Mouse (Mus musculus) v-Abl transformed pro-B cells (cell line): ENCODE results near the gene Cyp2g1.
"Not testable (repeated sequence)": the region's sequence is repeated elsewhere in the genome, so short reads cannot be mapped to it uniquely, and the experiment has no call there.

Experiments used
- in situ Hi-C, 2 experiments: fragments of 400-800 bp; cut with MboI; formaldehyde crosslinking; loops; one replicate each; pipeline ENCODE4 v1.15.1; 2025; ENCODE audit not compliant: unreplicated experiment in 2 of 2

Cyp2g1 gene

DNA sequence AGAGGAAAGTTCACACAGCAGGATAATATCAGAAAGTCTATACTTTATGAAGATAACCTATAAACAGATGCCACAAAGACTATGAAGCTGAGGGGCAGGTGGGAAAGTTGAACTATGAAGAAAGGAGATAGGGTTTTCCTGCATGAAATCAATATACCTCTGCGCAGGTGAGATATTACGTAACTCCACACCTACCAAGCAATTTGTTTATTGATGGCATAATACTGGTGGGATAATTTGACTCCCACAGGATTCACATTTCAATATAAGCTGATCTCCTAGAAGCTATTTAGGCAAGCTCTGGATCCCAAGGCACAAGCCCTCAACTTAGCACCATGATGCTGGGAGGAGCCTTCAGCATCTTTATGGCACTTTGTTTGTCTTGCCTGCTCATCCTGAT lies at the start of gene Cyp2g1:
Gene Cyp2g1 (plus strand): TSS at position 301 of the 400 bp plus-strand sequence.
- in situ Hi-C loops = loop anchor here in 1 of 2 experiments (25.0 kb wide), 1 partner anchor 329 kb away; no protein-coding TSS in a partner anchor

DNA sequence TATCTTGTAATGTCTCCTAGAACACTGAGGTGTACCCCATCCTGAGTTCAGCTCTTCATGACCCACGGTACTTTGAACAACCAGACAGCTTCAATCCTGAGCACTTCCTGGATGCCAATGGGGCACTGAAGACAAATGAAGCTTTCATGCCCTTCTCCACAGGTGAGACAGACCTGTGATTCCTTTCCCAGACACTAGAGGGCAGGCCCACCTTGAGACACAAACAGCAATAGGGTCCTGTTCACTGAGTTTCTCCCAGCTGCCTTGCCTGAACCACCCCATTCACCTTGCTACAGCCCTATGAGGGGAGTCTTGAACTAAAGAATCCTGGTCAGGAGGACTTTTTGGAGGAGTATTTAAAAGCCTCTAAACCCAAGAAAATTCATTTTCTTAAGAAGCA lies 41.6 kb upstream of the Cyp2g1 start:
- in situ Hi-C loops = no loop called here

DNA sequence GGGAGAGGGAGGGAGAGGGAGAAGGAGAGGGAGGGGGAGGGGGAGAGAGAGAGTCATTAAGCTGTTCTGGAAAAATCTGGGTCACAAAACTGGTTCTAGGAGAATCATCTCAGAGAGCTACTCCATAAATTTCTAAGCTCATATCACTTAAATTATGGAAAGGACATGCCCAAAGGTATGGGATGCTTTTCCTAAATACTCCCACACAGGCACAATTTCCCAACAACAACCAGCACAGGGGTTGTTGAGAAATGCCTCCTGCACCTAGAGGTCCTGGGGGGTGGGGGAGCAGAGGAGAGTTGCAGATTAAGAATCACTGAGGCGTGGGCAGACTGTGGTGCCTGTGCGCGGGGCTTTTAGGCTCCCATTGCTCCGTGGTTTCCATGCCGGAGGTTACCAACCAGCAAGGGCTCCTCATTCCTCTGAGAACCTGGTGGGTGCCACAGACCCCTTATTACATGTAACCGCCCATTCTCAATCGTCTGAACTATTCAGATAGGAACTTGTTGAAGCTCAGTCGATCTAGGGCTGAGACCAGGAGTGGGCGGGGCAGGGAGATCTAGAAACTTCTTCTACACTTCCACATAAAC lies 38.7 kb upstream of the Cyp2g1 start:
- in situ Hi-C loops = loop anchor here in 1 of 2 experiments (10.0 kb wide), 1 partner anchor 535 kb away; no protein-coding TSS in a partner anchor

DNA sequence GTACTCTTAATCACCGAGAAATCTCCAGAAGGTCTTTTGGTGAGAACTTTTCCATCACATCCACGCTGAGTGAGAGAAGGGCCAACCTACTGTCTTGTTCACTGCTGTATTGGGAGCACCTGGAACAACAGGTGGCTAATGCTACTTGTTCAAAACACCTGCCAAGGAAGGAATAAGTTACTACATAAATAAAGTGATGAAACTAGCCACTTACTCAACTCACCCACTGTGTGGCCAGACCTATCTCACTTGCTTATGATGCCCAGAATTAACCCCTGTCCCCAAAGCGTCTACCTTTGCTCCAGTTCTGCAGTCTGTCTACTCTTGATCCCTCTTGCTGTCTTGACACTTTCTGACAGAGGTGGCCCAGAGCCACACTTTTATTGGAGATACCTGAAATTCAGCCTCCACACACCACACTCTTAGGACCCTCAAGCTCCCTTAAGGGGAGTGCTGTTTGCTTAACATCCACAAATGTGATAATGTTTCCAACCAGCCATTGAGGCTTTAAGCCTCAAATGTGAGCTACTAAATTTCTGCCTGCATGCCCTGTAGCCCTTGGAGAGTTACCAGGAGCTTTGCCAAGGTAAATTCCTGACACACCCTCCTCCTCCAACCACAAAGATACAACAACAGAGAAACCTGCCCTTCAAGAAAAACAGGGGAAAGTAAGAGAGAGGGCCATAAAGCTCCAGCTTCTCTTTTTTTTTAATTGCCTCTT lies 35.7 kb upstream of the Cyp2g1 start:
- in situ Hi-C loops = loop anchor here in 1 of 2 experiments (10.0 kb wide), 1 partner anchor 532 kb away; no protein-coding TSS in a partner anchor

DNA sequence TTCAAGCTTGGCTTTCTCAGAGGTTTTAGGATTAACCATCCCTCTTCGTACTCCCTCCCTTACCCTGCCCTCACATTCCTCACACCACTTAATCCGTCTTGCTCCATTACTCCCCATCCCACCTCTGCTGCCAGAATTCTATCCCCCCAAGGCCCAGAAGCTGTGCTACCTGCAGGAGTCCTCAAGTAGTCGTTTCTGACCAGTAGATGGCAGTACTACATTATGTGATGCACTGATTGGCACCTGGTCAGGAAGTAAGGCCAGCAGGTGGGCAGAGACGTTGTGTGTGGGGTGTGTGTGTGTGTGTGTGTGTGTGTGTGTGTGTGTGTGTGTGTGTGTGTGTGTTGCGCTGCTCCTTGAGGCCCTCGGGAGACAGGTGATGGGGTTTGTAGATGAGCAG lies 32.8 kb upstream of the Cyp2g1 start:
- in situ Hi-C loops = loop anchor here (10.0 to 25.0 kb wide), 2 partner anchors 511 to 529 kb away; no protein-coding TSS in a partner anchor

DNA sequence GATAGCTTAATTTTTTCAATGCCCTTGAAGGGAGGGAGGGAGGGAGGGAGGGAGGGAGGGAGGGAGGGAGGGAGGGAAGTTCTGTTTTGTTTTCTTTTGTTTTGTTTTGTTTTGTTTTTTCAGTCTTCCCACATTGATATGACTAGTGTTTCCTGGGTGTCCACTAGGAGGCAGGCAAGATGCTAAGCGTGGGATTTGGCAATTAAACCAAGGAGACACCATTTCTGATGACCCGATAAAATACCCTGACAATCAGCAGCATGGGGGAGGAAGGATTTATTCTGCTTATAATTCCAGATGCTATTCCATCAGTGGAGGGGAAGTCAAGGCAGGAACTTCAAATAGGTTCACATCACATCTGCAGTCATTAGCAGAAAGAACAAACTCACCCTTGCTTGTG lies 30.9 kb upstream of the Cyp2g1 start:
- in situ Hi-C loops = loop anchor here (10.0 to 25.0 kb wide), 2 partner anchors 509 to 527 kb away; no protein-coding TSS in a partner anchor

DNA sequence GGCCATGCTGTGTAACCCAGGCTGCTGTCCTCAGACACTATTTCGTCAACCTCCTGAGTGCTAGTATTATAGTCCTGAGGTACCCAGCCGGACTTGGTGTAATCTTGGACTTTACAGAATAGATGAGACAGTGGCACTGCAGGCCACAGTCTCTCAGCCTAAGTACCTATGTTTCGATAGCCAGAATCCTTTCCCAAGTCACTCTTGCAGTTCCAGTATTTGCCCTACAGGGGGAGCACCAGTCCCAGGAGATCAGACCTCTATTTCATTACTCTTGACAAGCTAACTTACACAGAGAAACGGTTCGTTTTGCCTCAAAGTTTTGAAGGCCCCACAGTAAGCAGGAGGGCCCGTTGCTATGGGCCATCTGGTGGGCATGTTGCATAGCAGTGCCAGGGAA lies 30.2 kb upstream of the Cyp2g1 start:
- in situ Hi-C loops = loop anchor here (10.0 to 25.0 kb wide), 2 partner anchors 509 to 526 kb away; no protein-coding TSS in a partner anchor

DNA sequence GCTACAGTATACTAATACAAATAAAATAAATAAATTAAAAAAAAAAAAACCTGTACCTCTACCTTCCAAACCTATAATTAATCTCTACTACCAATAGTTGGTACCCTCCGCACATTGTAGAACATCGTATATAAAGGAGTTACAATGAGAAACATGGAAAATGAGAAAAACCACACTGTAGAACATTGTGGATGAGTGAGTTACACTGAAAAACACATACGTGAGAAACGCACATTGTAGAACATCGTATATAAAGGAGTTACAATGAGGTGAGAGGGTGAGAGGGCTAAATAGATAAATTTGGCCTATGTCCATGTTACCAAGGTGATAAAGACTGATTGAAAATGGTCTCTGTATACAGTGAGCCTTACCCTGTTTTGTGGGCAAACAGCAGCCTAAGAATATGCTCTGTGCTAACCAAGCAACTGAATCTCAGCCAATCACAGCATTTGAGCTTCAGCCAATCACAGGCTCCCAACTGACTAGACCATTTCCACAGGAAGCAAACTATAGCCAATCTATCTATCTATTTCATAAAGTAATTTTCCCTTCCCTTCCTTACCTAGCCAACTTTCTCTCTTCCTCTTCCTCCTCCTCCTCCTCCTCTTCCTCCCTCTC lies 28.8 kb upstream of the Cyp2g1 start:
- in situ Hi-C loops = loop anchor here (10.0 to 25.0 kb wide), 2 partner anchors 507 to 525 kb away; no protein-coding TSS in a partner anchor

DNA sequence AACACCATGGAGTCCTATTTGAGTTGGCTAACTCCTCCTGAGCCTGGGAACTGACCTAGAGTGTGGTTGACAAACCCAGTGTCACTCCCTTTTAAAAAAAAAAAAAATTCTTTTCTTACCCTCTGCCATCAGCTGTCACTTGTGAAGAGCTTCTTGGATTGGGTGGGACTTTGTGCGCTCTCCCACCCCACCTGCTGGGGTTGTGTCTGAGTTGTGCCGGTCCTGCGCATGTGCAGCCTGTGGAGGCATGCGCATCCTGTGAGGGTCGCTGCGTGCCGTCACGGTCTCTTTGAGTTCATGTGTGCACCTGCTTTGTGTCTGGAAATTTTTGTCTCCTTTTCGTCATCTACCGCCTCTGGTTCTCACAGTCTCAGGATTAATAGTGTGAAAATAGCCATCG lies 28.2 kb upstream of the Cyp2g1 start:
- in situ Hi-C loops = loop anchor here in 1 of 2 experiments (25.0 kb wide), 1 partner anchor 507 kb away; no protein-coding TSS in a partner anchor

DNA sequence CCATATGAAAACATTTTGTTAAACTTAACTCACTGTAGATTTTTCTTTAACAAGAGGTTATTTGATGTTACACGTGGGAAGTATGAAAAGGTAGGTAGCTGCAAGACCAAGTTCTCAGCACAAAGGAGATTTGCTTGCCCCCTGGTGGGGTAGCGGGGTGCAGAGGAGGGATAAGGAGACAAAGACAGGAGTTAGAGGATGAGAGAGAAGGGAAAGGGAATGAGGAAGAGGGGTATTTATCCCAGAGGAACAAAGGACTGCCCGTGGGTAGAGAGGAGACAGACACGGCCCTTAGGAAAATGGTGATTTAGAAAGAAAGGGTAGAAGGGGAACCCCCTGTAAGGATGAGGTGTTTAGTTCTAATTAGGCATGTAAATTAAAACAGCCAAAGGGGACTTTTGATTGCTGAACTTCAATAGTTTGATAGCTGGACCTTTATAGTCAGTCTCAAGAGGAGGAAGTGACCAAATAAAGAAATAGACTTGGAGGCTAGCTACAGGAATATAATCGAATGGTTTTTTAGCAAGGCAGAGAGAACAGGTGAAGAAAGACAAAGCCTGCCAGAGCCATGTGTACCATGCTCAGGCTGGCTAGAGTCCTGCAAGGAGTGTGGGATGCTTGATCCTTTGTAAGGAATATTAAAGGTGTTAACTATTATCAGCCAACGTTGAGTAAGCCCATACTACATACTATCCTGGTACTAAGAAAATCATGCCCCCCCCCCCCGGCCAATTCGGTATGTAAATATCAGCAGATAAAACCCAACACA lies 27.5 kb upstream of the Cyp2g1 start:
- in situ Hi-C loops = loop anchor here in 1 of 2 experiments (25.0 kb wide), 1 partner anchor 506 kb away; no protein-coding TSS in a partner anchor

DNA sequence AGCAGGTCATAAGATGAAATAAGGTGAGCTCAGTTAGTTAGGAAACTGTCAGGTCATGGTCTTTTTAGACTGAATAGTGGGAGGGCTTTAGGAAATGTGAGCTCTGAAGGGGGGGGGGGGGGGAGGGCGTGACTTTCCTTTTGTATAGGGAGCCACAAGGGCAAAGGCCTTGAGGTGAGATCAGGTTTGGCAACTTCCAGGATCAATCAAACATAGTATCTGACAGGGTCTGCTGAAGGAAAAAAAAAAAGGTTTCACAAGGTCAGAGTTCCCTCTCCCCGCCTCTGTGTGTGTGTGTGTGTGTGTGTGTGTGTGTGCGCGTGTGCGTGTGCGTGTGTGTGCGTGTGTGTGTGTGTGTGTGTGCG lies 26.9 kb upstream of the Cyp2g1 start:
- in situ Hi-C loops = loop anchor here in 1 of 2 experiments (25.0 kb wide), 1 partner anchor 506 kb away; no protein-coding TSS in a partner anchor

DNA sequence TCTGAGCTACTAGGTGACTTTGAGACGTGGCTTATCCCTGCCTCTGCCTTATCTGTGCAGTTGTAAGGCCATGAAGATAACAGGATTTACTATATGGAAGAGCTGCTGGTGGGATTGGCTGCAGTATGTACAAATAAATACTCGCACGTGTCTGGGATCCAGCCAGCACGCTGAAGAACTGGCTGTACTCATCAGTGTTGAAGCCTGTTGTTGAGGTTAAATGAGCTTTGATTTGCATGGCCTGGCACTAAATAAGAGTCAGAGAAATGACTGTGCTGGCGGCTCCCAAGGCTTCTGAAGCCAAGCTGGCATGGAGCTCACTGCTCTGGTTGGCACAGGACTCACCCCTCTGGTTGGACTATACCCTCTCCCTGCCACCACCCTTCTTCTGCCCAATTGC lies 25.5 kb upstream of the Cyp2g1 start:
- in situ Hi-C loops = loop anchor here in 1 of 2 experiments (25.0 kb wide), 1 partner anchor 504 kb away; no protein-coding TSS in a partner anchor

DNA sequence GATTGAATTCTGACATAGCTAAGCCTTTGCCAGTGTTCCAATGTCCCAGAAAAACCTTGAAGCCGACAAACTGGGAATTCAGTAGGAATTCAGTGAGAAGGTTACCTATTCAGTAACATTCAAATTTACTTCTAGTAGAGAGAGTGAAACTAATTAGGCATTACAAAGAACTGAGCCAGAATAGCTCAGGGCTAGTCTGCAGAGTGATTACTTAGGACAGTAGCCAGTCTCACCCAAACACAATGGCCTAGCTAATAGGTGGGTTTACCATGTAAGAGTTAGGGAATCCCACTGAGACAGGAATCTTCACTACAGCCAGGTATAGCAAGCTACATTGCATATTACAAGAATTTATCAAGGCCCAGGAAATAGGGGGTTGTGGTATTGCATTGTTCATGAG lies 22.7 kb upstream of the Cyp2g1 start:
- in situ Hi-C loops = loop anchor here in 1 of 2 experiments (25.0 kb wide), 1 partner anchor 501 kb away; no protein-coding TSS in a partner anchor

DNA sequence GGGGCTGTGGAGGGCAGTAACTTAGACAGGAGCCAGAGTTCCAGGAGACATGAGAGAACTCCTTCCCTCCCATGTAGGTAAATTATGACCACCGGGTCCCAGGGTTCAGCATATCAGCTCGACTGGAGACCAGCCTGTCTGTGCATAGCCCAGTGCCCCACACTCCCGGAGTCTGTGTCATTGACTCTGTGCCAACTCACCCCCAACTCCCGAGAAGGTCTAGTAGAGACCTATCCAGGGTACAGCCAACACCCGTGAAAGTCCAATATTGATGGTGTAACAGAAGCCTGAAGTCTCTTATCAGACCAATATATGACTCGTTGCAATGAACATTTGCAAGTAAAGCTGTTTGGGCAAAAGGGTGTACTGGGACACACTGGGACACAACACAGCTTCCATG lies 18.7 kb upstream of the Cyp2g1 start:
- in situ Hi-C loops = loop anchor here in 1 of 2 experiments (25.0 kb wide), 1 partner anchor 497 kb away; no protein-coding TSS in a partner anchor

DNA sequence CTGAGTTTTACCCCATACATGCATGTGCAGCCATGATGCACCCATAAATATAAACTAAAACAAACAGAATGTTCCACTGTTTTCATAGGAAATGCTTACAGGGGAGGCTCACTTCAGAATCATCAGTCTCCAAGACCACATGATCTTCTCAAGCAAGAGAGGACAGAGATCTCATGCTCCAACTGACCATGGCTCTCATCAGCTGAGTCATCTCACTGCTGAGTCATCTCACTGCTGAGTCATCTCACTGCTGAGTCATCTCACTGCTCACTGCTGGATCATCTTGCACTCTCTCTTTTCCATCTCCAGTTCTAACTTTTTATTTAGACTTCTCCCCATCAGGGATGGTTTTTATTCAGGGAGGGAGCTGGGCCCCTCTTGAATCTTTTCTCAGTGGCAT lies 8.6 kb upstream of the Cyp2g1 start:
- in situ Hi-C loops = loop anchor here in 1 of 2 experiments (25.0 kb wide), 1 partner anchor 337 kb away; no protein-coding TSS in a partner anchor

DNA sequence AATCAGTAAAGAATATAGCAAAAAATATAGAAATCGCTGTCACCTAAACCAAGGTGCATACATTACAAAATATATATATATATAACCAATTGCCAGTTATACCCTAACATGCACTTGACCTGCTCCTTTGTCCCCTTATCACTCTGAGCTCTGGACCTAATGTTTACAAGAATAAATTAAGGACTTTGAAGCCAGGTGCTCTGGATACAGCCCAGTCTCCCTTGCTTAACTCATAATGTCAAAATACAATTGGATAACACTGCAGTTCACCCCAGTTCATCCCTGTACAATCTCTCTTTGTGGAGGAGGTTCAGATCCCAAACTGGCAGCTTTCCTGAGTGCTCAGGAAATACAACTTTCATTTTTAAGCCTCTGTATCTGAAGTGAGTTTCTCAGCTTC lies 7.7 kb upstream of the Cyp2g1 start:
- in situ Hi-C loops = loop anchor here in 1 of 2 experiments (25.0 kb wide), 1 partner anchor 336 kb away; no protein-coding TSS in a partner anchor

DNA sequence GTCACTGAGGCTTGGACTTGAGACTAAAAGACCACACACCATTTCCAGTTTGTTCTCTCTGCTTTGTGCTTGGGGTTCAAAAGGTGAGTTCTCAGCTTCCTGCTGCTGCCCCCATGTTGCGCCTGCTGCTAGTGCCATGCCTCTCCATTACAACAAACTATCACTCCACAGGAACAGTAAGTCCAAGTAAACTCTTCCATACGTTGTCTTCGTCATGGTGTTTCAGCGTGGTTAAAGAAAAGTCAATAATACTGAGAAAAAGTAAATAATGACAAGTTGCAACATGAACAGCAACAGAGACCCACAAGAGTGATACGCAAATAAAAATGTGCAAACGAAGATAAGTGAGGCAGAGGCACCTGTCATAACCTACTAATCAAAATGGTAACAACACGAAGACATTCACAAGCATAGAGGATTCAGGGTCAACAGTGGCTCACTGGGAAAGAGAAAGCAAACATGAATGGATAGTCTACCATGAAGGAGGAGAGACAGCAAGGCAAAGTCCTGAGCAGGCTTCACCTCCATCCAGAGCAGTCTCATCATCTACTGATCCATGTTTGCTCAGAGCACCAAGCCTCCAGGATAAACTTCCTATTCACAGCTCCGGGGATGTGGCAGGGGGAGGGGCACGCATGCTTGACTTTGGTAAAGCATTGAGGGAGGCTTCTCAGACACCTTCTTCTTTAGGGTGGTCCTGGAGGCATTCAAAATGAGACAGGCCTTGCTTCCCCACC lies 23.0 kb downstream of the Cyp2g1 start:
- in situ Hi-C loops = not testable (repeated sequence)

DNA sequence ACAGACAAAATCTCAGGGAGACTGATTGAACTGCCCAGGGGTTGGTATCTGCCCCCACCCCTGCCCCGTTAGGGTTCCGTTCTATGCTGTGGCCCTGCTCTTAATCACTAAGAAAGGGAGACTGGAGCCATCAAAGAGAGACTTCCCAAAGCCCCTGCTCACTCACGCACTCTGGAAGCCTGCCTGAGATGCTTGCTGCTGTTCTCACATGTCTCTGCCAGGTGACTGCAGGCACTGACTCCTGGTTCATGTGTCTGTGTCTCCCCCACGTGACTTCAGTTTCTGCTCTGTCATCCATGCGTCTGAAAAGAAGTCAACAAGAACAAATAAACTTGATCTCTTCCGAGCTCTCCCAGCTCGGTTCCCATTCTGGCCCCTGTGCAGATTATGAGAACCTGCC lies 24.0 kb downstream of the Cyp2g1 start:
- in situ Hi-C loops = not testable (repeated sequence)

DNA sequence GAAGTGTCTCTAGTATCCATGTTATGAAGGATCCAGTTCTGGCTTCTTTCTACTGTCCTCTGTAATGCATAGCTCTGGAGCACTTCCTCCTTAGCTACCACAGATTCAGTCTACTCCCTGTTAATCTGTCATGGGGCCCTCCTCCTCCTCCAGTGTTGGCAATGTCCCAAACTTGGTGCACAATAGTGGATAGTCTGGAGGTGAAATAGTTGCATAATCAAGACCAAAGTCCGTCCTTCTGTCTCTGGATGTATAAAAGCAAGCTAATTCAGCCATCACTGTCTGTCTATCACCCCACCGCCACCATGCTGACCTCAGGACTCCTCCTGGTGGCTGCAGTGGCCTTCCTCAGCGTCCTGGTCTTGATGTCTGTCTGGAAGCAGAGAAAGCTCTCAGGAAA lies 26.4 kb downstream of the Cyp2g1 start, which contains the start of gene Cyp2a5:
Gene Cyp2a5 (plus strand): TSS at position 247 of the 400 bp plus-strand sequence.
- in situ Hi-C loops = not testable (repeated sequence)
